Mouse (Mus musculus) erythroblast, embryonic 14.5 days (primary cell): ENCODE results near the gene Gm4756. TPM values are rescaled to one million over a fixed set of nuclear protein-coding genes. Genes with fewer than 3 reads are reported as not detected.
"Not testable (repeated sequence)": the region's sequence is repeated elsewhere in the genome, so short reads cannot be mapped to it uniquely, and the experiment has no call there.

ENCODE experiments used
- H3K27me3 ChIP-seq: 2 replicates; pipeline ENCODE4 v1.6.1; 2012; ENCODE audit warnings: inconsistent platforms; ENCODE audit not compliant: control insufficient read depth
- H3K36me3 ChIP-seq: 2 replicates; pipeline ENCODE4 v1.6.1; 2012; ENCODE audit warnings: mild to moderate bottlenecking, inconsistent platforms; ENCODE audit not compliant: control insufficient read depth
- H3K4me1 ChIP-seq: 2 replicates; pipeline ENCODE4 v1.6.1; 2012; ENCODE audit warnings: inconsistent platforms; ENCODE audit not compliant: control insufficient read depth
- H3K4me3 ChIP-seq: replicated peaks from 2 replicates; pipeline ENCODE3; 2012; ENCODE audit warnings: moderate library complexity, mild to moderate bottlenecking, inconsistent platforms
- H3K9me3 ChIP-seq: 2 replicates; pipeline ENCODE4 v1.6.1; 2012; ENCODE audit warnings: low read length, inconsistent platforms, mixed read lengths; ENCODE audit not compliant: control insufficient read depth
- GATA1 ChIP-seq: IDR thresholded peaks from 2 replicates; pipeline ENCODE4 v1.6.1; 2012; ENCODE audit warnings: low read length, inconsistent platforms, mixed read lengths
- TAL1 ChIP-seq: IDR thresholded peaks from 3 replicates; pipeline ENCODE4 v1.6.1; 2012; ENCODE audit warnings: low read length, inconsistent platforms, mixed read lengths
- polyA plus RNA-seq: library from polyadenylated mRNA; stranded (reverse); fragments of >175 nt; gene quantifications from 2 replicates; pipeline ENCODE4 v1.2.3, GENCODE M21; 2012

Gm4756 gene
- polyA plus RNA-seq, 1 experiment, result not detected

DNA sequence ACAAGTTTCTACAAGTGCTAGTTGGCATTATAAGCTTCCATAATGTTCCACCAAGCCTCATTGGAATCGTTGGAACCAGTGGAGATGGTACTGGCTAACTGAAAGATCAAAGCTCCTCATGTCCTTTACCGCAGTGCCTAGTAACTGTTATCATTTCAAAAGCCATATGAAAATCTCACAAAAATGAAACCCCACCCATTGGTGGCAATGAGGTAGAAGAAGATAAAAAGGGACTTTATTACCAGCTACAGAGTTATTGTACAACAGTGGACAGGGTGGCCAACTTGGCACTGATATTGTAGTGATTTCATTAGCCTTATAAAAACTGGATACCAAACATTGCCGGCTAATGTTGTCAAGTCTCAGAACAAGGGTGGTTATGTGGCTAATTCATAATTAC lies 37.4 kb downstream of the Gm4756 start:
- H3K9me3 ChIP-seq, result no peaks in the 10 kb centered on the region
- H3K4me1 ChIP-seq, result no peaks in the 10 kb centered on the region
- H3K27me3 ChIP-seq, result no peaks in the 10 kb centered on the region
- H3K36me3 ChIP-seq, result no peaks in the 10 kb centered on the region
- no peak for TF ChIP-seq GATA1
- no peak for TF ChIP-seq TAL1
- no peak overlapping the region for H3K4me3 ChIP-seq

DNA sequence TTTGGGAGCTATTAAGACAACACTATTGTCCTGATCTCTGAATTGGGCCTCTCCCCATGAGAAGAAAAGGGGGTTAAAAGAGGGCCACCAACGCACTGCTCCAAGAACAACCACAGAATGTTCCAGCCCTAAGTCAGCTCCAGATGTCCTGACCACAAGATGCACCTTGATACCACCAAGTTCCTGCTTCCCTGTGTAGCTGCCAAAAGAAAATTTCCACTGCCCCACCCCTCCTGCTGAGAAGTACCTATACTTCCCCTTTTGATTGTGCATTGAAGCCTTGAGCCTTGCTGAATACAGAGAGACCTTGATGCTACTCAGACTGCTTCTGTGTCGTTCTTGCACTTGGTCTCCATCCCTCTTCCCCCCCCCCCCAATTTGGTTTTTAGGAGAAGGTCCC lies 50.7 kb downstream of the Gm4756 start:
- not testable (repeated sequence) for H3K4me1 ChIP-seq, H3K36me3 ChIP-seq, H3K9me3 ChIP-seq, H3K27me3 ChIP-seq, H3K4me3 ChIP-seq

DNA sequence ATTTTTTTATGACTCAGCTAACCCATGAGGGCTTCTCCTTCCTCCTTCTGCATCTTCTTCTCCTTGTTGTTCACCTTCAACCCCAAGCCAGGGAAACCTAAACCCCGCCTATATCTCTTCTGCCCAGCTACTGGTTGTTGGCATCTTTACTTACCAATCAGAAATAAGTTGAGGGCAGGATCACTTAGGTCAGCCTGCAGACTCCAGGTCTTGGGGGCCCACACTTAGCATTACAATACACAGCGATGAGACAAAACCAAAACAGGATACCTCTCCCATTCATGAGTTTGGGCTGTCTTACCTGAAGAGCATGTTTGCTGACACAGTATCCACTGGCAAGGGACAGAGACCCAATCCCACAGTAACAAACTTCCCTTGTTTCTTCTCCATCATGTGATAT lies 55.5 kb downstream of the Gm4756 start:
- H3K4me1 ChIP-seq, result no peaks in the 10 kb centered on the region
- H3K4me3 ChIP-seq, result no peak overlapping the region
- no peak for TF ChIP-seq GATA1
- no peak for TF ChIP-seq TAL1
- no peaks in the 10 kb centered on the region for H3K36me3 ChIP-seq
- H3K27me3 ChIP-seq, result no peaks in the 10 kb centered on the region
- H3K9me3 ChIP-seq, result peaks cover under 1% of the 10 kb centered on the region

DNA sequence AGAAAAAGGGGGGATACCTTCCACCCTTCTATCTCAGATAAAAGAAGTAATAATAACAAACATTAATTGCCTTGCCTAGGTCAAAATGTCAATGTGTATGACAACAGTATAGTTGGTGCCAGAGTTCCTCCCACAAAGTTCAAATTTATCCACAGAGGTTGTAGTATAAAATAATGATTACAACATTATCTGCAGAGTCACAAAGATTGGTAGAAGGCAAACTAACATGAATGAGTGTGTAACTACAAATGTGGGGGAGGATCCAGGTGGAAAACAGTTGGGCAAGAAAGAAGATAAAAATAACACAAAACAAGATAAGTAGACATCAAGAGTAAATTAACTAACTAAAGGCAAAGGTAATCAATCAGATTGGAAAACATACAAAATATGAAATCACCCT lies 56.5 kb downstream of the Gm4756 start:
- H3K27me3 ChIP-seq, result no peaks in the 10 kb centered on the region
- H3K36me3 ChIP-seq, result no peaks in the 10 kb centered on the region
- no peaks in the 10 kb centered on the region for H3K9me3 ChIP-seq
- H3K4me3 ChIP-seq, result no peak overlapping the region
- TF ChIP-seq TAL1 (no peak), GATA1 (no peak)
- no peaks in the 10 kb centered on the region for H3K4me1 ChIP-seq

DNA sequence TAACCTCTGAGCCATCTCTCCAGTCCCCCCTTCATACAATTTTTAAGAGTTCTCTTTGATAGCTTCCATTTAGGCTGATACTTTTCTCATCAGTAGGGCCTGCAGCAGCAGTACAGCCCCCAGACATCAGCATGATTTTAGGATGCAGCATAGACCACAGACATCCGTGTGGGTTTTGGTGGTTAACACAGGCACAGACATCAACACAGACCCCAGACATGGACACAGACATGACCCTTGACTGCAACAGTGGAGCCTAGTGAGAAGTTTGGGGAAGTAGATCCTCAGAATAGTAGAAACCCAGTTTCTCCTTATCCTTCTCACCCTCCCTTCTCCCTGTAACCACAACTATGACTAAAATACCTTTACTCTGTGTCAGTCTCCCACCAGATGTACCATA lies 64.1 kb downstream of the Gm4756 start:
- H3K4me1 ChIP-seq, result no peaks in the 10 kb centered on the region
- H3K4me3 ChIP-seq, result no peak overlapping the region
- no peaks in the 10 kb centered on the region for H3K36me3 ChIP-seq
- peaks cover 8% of the 10 kb centered on the region; the same call in 1 of the 2 replicates for H3K9me3 ChIP-seq
- no peaks in the 10 kb centered on the region for H3K27me3 ChIP-seq
- no peak for TF ChIP-seq TAL1
- TF ChIP-seq GATA1, result no peak

DNA sequence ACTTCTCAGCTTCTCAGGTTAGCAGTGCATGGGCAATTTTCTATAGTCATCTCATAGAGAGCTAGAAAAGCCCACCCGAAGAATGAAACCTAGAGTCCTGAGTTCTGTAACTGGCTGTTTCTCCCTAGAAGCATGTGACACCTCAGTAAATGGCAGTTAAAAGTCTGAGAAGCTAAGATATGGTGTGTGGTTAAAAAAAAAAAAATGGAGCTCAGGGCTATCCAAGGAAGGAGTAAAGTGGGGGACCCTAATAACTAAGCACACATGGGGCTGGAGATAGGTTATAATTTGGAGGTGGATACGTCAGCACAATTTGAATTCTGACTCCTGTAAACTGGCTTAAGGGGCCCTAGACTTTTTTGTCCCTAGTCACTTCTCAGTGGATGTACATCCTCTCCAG lies 66.4 kb downstream of the Gm4756 start:
- no peaks in the 10 kb centered on the region for H3K4me1 ChIP-seq
- H3K27me3 ChIP-seq, result no peaks in the 10 kb centered on the region
- no peak for TF ChIP-seq TAL1
- no peak overlapping the region for H3K4me3 ChIP-seq
- peaks cover 8% of the 10 kb centered on the region; the same call in 1 of the 2 replicates for H3K9me3 ChIP-seq
- H3K36me3 ChIP-seq, result no peaks in the 10 kb centered on the region

DNA sequence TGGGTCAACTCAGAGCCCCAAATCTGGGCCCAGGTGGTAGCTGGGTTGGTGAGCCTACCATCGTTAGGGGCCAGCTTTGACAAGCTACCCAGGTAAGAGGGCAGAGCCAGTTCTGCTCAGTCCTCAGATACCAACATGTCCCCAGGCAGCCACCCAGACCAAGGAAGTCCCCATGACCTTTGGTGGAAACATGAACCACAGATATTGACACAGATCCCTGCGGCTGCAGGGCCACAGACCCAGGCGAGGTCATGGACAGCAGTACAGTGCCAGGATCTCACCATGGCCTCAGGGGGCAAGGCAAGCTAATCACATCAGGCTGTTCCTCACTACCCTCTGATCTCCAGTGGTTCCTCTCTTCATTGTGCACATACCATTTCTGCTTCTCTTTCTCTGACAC lies 67.4 kb downstream of the Gm4756 start:
- H3K36me3 ChIP-seq, result no peaks in the 10 kb centered on the region
- no peaks in the 10 kb centered on the region for H3K27me3 ChIP-seq
- peaks cover 8% of the 10 kb centered on the region; the same call in 1 of the 2 replicates for H3K9me3 ChIP-seq
- TF ChIP-seq GATA1, result no peak
- no peak for TF ChIP-seq TAL1
- no peak overlapping the region for H3K4me3 ChIP-seq
- no peaks in the 10 kb centered on the region for H3K4me1 ChIP-seq

DNA sequence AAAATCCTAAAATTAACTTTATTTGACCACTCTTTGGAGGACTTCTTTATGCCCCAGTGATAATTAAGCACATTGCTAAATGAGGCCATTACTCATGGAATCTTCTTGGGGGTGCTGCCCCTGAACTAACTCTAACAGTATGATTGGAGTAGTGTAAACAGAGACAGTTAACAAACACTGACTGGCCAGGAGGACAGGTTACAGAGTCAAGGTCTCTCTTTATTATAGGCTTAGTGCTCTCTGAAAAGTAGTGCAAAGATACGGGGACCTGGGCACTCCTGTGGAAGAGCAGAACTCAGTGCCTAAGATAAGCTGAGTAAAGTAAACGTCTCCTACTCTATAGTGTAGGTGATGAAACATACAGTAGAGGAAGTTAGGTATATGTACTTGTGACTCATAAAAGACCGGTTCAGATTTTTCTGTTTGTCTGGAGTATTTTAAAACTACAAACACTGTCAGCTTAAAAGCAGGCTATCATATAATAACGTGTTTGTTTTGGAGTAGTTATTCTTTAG lies 85.1 kb downstream of the Gm4756 start:
- Histone ChIP-seq H3K27me3 (no peaks in the 10 kb centered on the region), H3K9me3 (no peaks in the 10 kb centered on the region), H3K36me3 (no peaks in the 10 kb centered on the region; the same call in 1 of the 2 replicates), H3K4me3 (no peak overlapping the region), H3K4me1 (no peaks in the 10 kb centered on the region)
- TF ChIP-seq TAL1 (no peak), GATA1 (no peak)

DNA sequence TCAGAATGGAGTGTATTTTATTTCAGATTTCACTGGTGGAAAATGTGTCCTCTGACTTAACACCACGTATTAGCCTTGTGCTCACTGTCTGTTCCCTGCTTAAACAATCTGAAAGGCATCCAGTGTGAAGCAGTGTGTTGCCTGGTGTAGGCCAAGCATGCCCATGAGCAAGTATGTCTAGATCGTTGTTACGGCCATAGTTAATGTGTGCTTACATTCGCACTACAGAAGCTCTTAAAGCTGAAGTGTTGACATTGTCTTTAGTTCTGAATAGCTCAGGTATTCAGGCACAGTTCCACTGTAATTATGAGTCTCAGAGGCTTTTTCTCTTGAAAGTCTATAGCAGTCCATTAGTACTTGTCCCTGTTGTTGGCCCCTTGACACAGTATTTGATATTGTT lies 95.1 kb downstream of the Gm4756 start:
- Histone ChIP-seq H3K36me3 (no peaks in the 10 kb centered on the region), H3K9me3 (no peaks in the 10 kb centered on the region), H3K4me3 (no peak overlapping the region), H3K4me1 (no peaks in the 10 kb centered on the region), H3K27me3 (no peaks in the 10 kb centered on the region)
- no peak for TF ChIP-seq GATA1
- TF ChIP-seq TAL1, result no peak

DNA sequence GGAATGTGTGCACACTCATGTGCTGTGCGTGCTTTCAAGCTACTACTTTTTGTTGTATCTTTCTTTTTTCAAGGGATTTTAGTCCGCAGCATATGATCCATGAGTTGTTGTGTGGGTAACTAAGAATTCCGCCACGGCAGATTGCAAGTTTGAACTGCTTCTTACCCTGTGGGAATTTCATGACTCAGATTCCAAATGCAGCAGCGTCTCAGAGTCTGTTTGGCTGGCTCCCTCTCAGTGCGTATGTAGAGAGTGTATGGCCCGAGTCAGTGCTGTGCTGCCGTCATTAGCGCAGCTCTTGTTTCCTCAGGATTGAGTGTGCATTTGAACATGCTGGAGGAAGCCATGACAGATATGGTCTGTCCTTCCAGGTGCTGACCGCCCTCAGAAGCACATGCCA lies 110.9 kb downstream of the Gm4756 start:
- Histone ChIP-seq H3K4me1 (peaks cover 16% of the 10 kb centered on the region), H3K27me3 (no peaks in the 10 kb centered on the region), H3K4me3 (no peak overlapping the region), H3K36me3 (peaks cover 9% of the 10 kb centered on the region), H3K9me3 (no peaks in the 10 kb centered on the region)
- TF ChIP-seq TAL1 (no peak), GATA1 (no peak)
